Mouse (Mus musculus) E14TG2a.4 (cell line): ENCODE measurements at regions not wholly inside any gene's neighbourhood (a gene's known extent, or its start where the extent isn't known, plus 50 kb on each side); places are given as distances from the start of the nearest gene placed in this dataset.

Source experiments
- CTCF ChIP-seq: conservative IDR thresholded peaks from 2 replicates; pipeline ENCODE4 v1.5.1; 2014; ENCODE audit warnings: low read length
- POU5F1 ChIP-seq: IDR thresholded peaks from 2 replicates; pipeline ENCODE4 v1.6.1; 2014; ENCODE audit warnings: low read length, borderline replicate concordance

- TF ChIP-seq CTCF (no peak), POU5F1 (no peak)
Measured at GRCm38 (mm10) chr12:110177826-110178225, 101.0 kb upstream of the Dio3 start.
